Mouse (Mus musculus): ENCODE data around the gene Pex5. TPM values are rescaled to one million over a fixed set of nuclear protein-coding genes. Genes with fewer than 3 reads are reported as not detected.

Pex5 gene
- 38.6 and 43.6 TPM in 2 replicates for polyA plus RNA-seq (2014; fragmentation: Nextera tagmentation; extraction: Ambion mirVana)

GRCm38 (mm10) chr6:124414927-124415325 is at the start of gene Pex5:
Gene Pex5, minus strand, starts transcription at chr6:124415067.
- H3K4me3 ChIP-seq (ENCODE audit: low read depth, low read length) = peak within 1 kb of the TSS; percentile 93
- H3K4me1 ChIP-seq (ENCODE audit: control insufficient read depth, insufficient read depth, low read length) = peaks cover 11% of the 10 kb centered on the region
- no peaks in the 10 kb centered on the region for H3K27me3 ChIP-seq (replicated peaks; ENCODE audit: control insufficient read depth, insufficient read depth, low read length)
- peak within 1 kb of the TSS; percentile 90 for H3K4me2 ChIP-seq (ENCODE audit: low read depth, low read length)
- peak; percentile 98 for DNase-seq (ENCODE audit: low spot score)
- ATAC-seq (ENCODE audit: low read depth) = peak; percentile 97
- under 1% methylated on average over 18 of the region's 36 CpGs for WGBS
- H3K36me3 ChIP-seq (ENCODE audit: control insufficient read depth, insufficient read depth, low read length) = peaks cover 27% of the 10 kb centered on the region
- no peaks in the 10 kb centered on the region for H3K9me3 ChIP-seq (ENCODE audit: control insufficient read depth, low read length)
- H3K9ac ChIP-seq (ENCODE audit: low read depth, low read length) = peak within 1 kb of the TSS; percentile 90
- H3K27ac ChIP-seq (replicated peaks; ENCODE audit: low read depth, low read length) = peak within 1 kb of the TSS; percentile 88

GRCm38 (mm10) chr6:124463881-124464291 is 49.0 kb upstream of the Pex5 start:
- DNase-seq (ENCODE audit: low spot score) = no peak
- no peaks in the 10 kb centered on the region for H3K27me3 ChIP-seq (replicated peaks; ENCODE audit: control insufficient read depth, insufficient read depth, low read length)
- H3K36me3 ChIP-seq (ENCODE audit: control insufficient read depth, insufficient read depth, low read length) = no peaks in the 10 kb centered on the region
- no peaks in the 10 kb centered on the region for H3K9me3 ChIP-seq (ENCODE audit: control insufficient read depth, low read length)
- no peak; the same call in 1 of the 2 replicates for ATAC-seq (ENCODE audit: low read depth)
- WGBS = 24% methylated on average over 8 of the region's 8 CpGs
- H3K9ac ChIP-seq (ENCODE audit: low read depth, low read length) = no peak overlapping the region
- H3K4me2 ChIP-seq (ENCODE audit: low read depth, low read length) = peak overlapping the region; percentile 76
- H3K27ac ChIP-seq (replicated peaks; ENCODE audit: low read depth, low read length) = no peak overlapping the region
- H3K4me1 ChIP-seq (ENCODE audit: control insufficient read depth, insufficient read depth, low read length) = no peaks in the 10 kb centered on the region
- peak overlapping the region; percentile 47 for H3K4me3 ChIP-seq (ENCODE audit: low read depth, low read length)

- 85% methylated on average over 4 of the region's 4 CpGs for whole genome bisulfite sequencing
- DNase-seq (ENCODE audit: low spot score) (no peak), ATAC-seq (ENCODE audit: low read depth) (no peak)
- Histone ChIP-seq H3K27ac (replicated peaks; ENCODE audit: low read depth, low read length) (no peak overlapping the region), H3K27me3 (replicated peaks; ENCODE audit: control insufficient read depth, insufficient read depth, low read length) (no peaks in the 10 kb centered on the region), H3K9ac (ENCODE audit: low read depth, low read length) (no peak overlapping the region), H3K4me3 (ENCODE audit: low read depth, low read length) (no peak overlapping the region), H3K4me1 (ENCODE audit: control insufficient read depth, insufficient read depth, low read length) (no peaks in the 10 kb centered on the region), H3K9me3 (ENCODE audit: control insufficient read depth, low read length) (no peaks in the 10 kb centered on the region), H3K36me3 (ENCODE audit: control insufficient read depth, insufficient read depth, low read length) (no peaks in the 10 kb centered on the region), H3K4me2 (ENCODE audit: low read depth, low read length) (no peak overlapping the region)
These were observed 44.5 kb upstream of the Pex5 start for GRCm38 (mm10) chr6:124459388-124459787.

- Histone ChIP-seq H3K27ac (replicated peaks; ENCODE audit: low read depth, low read length) (no peak overlapping the region), H3K4me1 (ENCODE audit: control insufficient read depth, insufficient read depth, low read length) (no peaks in the 10 kb centered on the region), H3K4me3 (ENCODE audit: low read depth, low read length) (no peak overlapping the region), H3K9me3 (ENCODE audit: control insufficient read depth, low read length) (no peaks in the 10 kb centered on the region), H3K36me3 (ENCODE audit: control insufficient read depth, insufficient read depth, low read length) (no peaks in the 10 kb centered on the region), H3K4me2 (ENCODE audit: low read depth, low read length) (no peak overlapping the region), H3K9ac (ENCODE audit: low read depth, low read length) (no peak overlapping the region), H3K27me3 (replicated peaks; ENCODE audit: control insufficient read depth, insufficient read depth, low read length) (no peaks in the 10 kb centered on the region)
- WGBS = 89% methylated on average over 11 of the region's 11 CpGs
- ATAC-seq (ENCODE audit: low read depth) (0 out of 2 replicates have a peak, but pooled peaks have one; percentile 24), DNase-seq (ENCODE audit: low spot score) (no peak)
These were observed 43.6 kb upstream of the Pex5 start for GRCm38 (mm10) chr6:124458505-124458904.

GRCm38 (mm10) chr6:124457827-124458226 is 43.0 kb upstream of the Pex5 start:
- DNase-seq (ENCODE audit: low spot score) = no peak
- no peak for ATAC-seq (ENCODE audit: low read depth)
- no peaks in the 10 kb centered on the region for H3K9me3 ChIP-seq (ENCODE audit: control insufficient read depth, low read length)
- H3K27ac ChIP-seq (replicated peaks; ENCODE audit: low read depth, low read length) = no peak overlapping the region
- 88% methylated on average over 5 of the region's 5 CpGs for WGBS
- no peaks in the 10 kb centered on the region for H3K36me3 ChIP-seq (ENCODE audit: control insufficient read depth, insufficient read depth, low read length)
- H3K27me3 ChIP-seq (replicated peaks; ENCODE audit: control insufficient read depth, insufficient read depth, low read length) = no peaks in the 10 kb centered on the region
- H3K4me3 ChIP-seq (ENCODE audit: low read depth, low read length) = no peak overlapping the region
- H3K4me2 ChIP-seq (ENCODE audit: low read depth, low read length) = no peak overlapping the region
- H3K9ac ChIP-seq (ENCODE audit: low read depth, low read length) = no peak overlapping the region
- no peaks in the 10 kb centered on the region for H3K4me1 ChIP-seq (ENCODE audit: control insufficient read depth, insufficient read depth, low read length)

- Histone ChIP-seq H3K36me3 (ENCODE audit: control insufficient read depth, insufficient read depth, low read length) (no peaks in the 10 kb centered on the region), H3K4me1 (ENCODE audit: control insufficient read depth, insufficient read depth, low read length) (no peaks in the 10 kb centered on the region), H3K4me3 (ENCODE audit: low read depth, low read length) (no peak overlapping the region), H3K4me2 (ENCODE audit: low read depth, low read length) (no peak overlapping the region), H3K9ac (ENCODE audit: low read depth, low read length) (no peak overlapping the region), H3K27me3 (replicated peaks; ENCODE audit: control insufficient read depth, insufficient read depth, low read length) (no peaks in the 10 kb centered on the region), H3K9me3 (ENCODE audit: control insufficient read depth, low read length) (no peaks in the 10 kb centered on the region), H3K27ac (replicated peaks; ENCODE audit: low read depth, low read length) (no peak overlapping the region)
- whole genome bisulfite sequencing = 89% methylated on average over 5 of the region's 5 CpGs
- DNase-seq (ENCODE audit: low spot score) = no peak
- no peak for ATAC-seq (ENCODE audit: low read depth)
These were observed 41.4 kb upstream of the Pex5 start for GRCm38 (mm10) chr6:124456243-124456642.

GRCm38 (mm10) chr6:124453756-124454155 is 38.9 kb upstream of the Pex5 start:
- Histone ChIP-seq H3K9ac (ENCODE audit: low read depth, low read length) (no peak overlapping the region), H3K4me3 (ENCODE audit: low read depth, low read length) (no peak overlapping the region), H3K4me1 (ENCODE audit: control insufficient read depth, insufficient read depth, low read length) (no peaks in the 10 kb centered on the region), H3K27me3 (replicated peaks; ENCODE audit: control insufficient read depth, insufficient read depth, low read length) (no peaks in the 10 kb centered on the region), H3K27ac (replicated peaks; ENCODE audit: low read depth, low read length) (no peak overlapping the region), H3K36me3 (ENCODE audit: control insufficient read depth, insufficient read depth, low read length) (no peaks in the 10 kb centered on the region), H3K9me3 (ENCODE audit: control insufficient read depth, low read length) (no peaks in the 10 kb centered on the region), H3K4me2 (ENCODE audit: low read depth, low read length) (no peak overlapping the region)
- ATAC-seq (ENCODE audit: low read depth) = no peak
- WGBS = 37% methylated on average over 4 of the region's 4 CpGs
- no peak for DNase-seq (ENCODE audit: low spot score)

- DNase-seq (ENCODE audit: low spot score) = no peak
- no peaks in the 10 kb centered on the region for H3K27me3 ChIP-seq (replicated peaks; ENCODE audit: control insufficient read depth, insufficient read depth, low read length)
- H3K9me3 ChIP-seq (ENCODE audit: control insufficient read depth, low read length) = no peaks in the 10 kb centered on the region
- no peaks in the 10 kb centered on the region for H3K4me1 ChIP-seq (ENCODE audit: control insufficient read depth, insufficient read depth, low read length)
- no peak for ATAC-seq (ENCODE audit: low read depth)
- no peak overlapping the region for H3K9ac ChIP-seq (ENCODE audit: low read depth, low read length)
- no peak overlapping the region for H3K4me3 ChIP-seq (ENCODE audit: low read depth, low read length)
- no peaks in the 10 kb centered on the region for H3K36me3 ChIP-seq (ENCODE audit: control insufficient read depth, insufficient read depth, low read length)
- H3K4me2 ChIP-seq (ENCODE audit: low read depth, low read length) = no peak overlapping the region
- 58% methylated on average over 3 of the region's 3 CpGs for WGBS
- no peak overlapping the region for H3K27ac ChIP-seq (replicated peaks; ENCODE audit: low read depth, low read length)
These were observed 37.1 kb upstream of the Pex5 start for GRCm38 (mm10) chr6:124451995-124452394.

- no peak overlapping the region for H3K4me3 ChIP-seq (ENCODE audit: low read depth, low read length)
- WGBS = 82% methylated on average over 18 of the region's 18 CpGs
- H3K4me1 ChIP-seq (ENCODE audit: control insufficient read depth, insufficient read depth, low read length) = no peaks in the 10 kb centered on the region
- H3K36me3 ChIP-seq (ENCODE audit: control insufficient read depth, insufficient read depth, low read length) = no peaks in the 10 kb centered on the region
- H3K27ac ChIP-seq (replicated peaks; ENCODE audit: low read depth, low read length) = no peak overlapping the region
- no peak for DNase-seq (ENCODE audit: low spot score)
- ATAC-seq (ENCODE audit: low read depth) = no peak
- H3K9me3 ChIP-seq (ENCODE audit: control insufficient read depth, low read length) = no peaks in the 10 kb centered on the region
- no peak overlapping the region for H3K4me2 ChIP-seq (ENCODE audit: low read depth, low read length)
- H3K27me3 ChIP-seq (replicated peaks; ENCODE audit: control insufficient read depth, insufficient read depth, low read length) = no peaks in the 10 kb centered on the region
- H3K9ac ChIP-seq (ENCODE audit: low read depth, low read length) = no peak overlapping the region
These were observed 35.0 kb upstream of the Pex5 start for GRCm38 (mm10) chr6:124449668-124450383.
